Mouse (Mus musculus): Measurements from ENCODE around the gene Ssh1. TPM values are rescaled to one million over a fixed set of nuclear protein-coding genes. Genes with fewer than 3 reads are reported as not detected.

The Ssh1 gene
- polyA plus RNA-seq (2012; rRNA removed) = 16.7 and 18.8 TPM in 2 replicates

DNA sequence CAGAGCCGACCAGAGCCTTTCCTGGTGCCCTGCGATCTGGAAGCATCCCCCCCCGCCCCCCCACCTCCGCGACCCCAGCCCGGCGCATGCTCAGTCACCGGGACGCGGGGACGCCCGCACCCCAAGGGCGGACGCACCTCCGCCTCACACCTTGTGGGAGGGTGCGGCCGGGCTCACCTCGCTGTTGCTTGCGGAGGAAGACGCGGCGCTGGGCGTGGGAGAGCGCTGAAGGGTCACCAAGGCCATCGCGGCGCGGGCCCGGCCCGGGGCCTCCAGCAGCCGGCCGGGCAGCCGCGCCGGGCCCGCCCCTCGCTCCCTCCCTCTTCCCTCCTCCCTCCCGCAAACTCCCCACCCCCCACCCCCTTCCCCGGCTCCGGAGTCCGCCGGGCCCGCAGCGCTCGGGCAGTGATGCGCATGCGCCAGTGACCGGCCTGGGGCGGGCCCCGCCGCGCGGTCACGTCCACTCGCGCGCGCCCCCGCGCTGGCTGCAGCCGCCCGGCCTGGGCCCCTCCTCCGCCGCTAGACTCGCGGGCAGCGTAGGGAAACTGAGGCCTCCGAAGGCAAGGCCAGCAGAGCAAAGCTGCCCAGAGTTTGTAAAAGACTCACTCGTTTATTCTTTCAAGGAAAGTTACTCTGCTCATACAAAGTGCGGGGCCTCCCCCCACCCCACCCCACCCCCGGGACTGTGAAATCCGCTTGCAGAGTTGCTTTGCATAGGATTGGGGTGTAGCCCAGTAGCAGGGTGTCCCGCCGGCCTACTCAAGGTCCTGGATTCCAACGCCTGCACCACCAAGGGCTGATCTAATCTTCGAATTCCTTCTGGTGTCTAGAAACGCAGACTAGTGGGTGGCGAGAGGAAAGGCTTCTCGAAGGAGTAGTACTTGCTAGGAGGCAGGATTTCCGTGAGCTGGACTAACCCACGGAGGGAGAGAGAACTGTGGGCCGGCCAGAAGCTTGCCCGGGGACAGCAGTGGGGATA lies at the start of gene Ssh1:
Ssh1 (minus strand) TSS at position 408 of the 979 bp plus-strand sequence.

DNA sequence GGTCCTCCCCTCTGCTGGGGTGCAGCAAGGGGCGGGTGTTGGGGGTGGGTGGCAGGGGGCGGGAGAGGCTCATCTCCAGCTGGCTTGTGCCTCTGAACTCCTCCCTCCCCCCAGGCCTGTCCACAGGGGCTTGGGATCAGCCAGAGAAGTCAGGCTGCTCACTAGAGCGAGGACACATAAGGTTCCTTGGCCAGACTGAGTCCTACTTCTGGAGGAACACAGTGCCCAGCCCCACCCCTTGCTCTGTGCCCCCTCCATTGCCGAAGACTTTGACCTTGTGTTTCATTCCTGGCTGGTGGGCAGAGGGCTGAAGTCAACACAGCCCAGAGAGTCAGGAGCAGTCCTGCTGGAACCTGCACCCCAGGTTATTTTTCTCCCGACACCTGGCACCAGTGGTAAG lies 9.8 kb upstream of the Ssh1 start, which contains the start of gene Dao:
Dao (plus strand) TSS at position 162 of the 400 bp plus-strand sequence.

DNA sequence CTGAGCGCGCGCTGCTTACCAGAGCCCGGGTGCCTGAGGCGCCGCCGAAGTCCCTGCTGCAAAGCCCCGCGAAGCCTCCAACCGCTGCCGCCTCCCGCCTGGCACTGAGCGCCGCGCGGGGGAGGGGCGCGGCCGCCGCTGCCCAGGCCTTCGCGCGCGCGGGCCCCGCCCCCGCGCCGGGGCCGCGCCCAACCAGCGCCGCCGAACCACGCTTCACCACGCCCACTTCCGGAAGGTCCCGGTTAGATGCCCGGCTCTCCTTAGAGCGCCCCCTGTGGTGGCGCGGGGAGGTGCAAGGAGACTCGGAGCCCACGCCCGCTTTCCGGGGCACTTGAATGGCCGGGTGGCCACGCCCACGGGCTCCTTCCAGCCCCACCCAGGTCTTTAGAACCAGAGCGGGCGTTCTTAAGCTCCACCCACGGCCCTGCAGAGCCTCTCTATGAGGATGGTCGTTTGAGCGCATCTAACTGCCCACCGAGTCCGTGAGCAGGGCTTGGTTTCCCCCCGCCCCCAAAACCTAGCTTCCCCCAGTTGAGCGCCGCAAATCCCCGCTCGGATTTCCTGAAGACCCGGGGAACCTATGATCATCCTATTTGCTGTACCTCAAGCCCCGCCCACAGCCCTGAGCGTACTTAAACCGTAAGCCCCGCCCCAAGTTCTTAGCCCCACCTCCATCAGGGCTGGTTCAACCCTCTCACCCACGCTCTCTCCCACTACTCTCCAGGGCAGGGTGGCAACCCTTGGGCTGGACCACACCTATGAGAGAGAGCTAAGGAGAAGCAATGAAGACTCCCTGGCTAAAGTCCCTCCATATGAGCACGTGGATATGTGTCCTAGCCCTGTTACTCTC lies 84.9 kb downstream of the Ssh1 start, which contains the start of gene Coro1c:
Coro1c (minus strand) TSS at position 167 of the 850 bp plus-strand sequence.

Other genes starting within 250 kb of the Ssh1 start
- gene Sart3, start 221.4 kb downstream of the Ssh1 start, polyA plus RNA-seq (2012; rRNA removed) = 28.6 and 31.6 TPM in 2 replicates
- gene Iscu, start 221.1 kb downstream of the Ssh1 start, polyA plus RNA-seq (2012; rRNA removed) = 142 and 156 TPM in 2 replicates
- gene Tmem119, start 193.4 kb downstream of the Ssh1 start, polyA plus RNA-seq (2012; rRNA removed) = 40.9 and 48.6 TPM in 2 replicates
- 25.6 and 26.6 TPM in 2 replicates for gene Selplg, start 161.2 kb downstream of the Ssh1 start, polyA plus RNA-seq (2012; rRNA removed)
- gene Coro1c, start 85.1 kb downstream of the Ssh1 start, polyA plus RNA-seq (2012; rRNA removed) = 76.6 and 79.5 TPM in 2 replicates
- 0.90 and 1.00 TPM in 2 replicates for gene Dao, start 9.8 kb upstream of the Ssh1 start, polyA plus RNA-seq (2012; rRNA removed)
- 27.5 and 40.6 TPM in 2 replicates for gene Usp30, start 71.6 kb upstream of the Ssh1 start, polyA plus RNA-seq (2012; rRNA removed)
- gene Svop, start 97.7 kb upstream of the Ssh1 start, polyA plus RNA-seq (2012; rRNA removed) = 0.13 and 0.20 TPM in 2 replicates
- 15.4 and 19.7 TPM in 2 replicates for gene Alkbh2, start 134.3 kb upstream of the Ssh1 start, polyA plus RNA-seq (2012; rRNA removed)
- gene Ung, start 136.5 kb upstream of the Ssh1 start, polyA plus RNA-seq (2012; rRNA removed) = 19.1 and 26.7 TPM in 2 replicates
- 30.3 and 32.6 TPM in 2 replicates for gene Acacb, start 152.6 kb upstream of the Ssh1 start, polyA plus RNA-seq (2012; rRNA removed)

All from ovary, adult 2 months (tissue).